Mouse (Mus musculus) liver, postnatal 0 days (tissue): ENCODE measurements around the gene Slc35a1.
A peak's percentile ranks its signal among the peaks of the same experiment; 100 is the strongest.

Experiments used
- CTCF ChIP-seq: sonication (generic); IDR thresholded peaks from 2 replicates; pipeline ENCODE4 v1.5.1; 2016; ENCODE audit warnings: antibody characterized with exemption, low read depth
- EP300 ChIP-seq: IDR thresholded peaks from 2 replicates; pipeline ENCODE4 v1.6.1; 2016; ENCODE audit warnings: antibody characterized with exemption, low read depth, mild to moderate bottlenecking

DNA sequence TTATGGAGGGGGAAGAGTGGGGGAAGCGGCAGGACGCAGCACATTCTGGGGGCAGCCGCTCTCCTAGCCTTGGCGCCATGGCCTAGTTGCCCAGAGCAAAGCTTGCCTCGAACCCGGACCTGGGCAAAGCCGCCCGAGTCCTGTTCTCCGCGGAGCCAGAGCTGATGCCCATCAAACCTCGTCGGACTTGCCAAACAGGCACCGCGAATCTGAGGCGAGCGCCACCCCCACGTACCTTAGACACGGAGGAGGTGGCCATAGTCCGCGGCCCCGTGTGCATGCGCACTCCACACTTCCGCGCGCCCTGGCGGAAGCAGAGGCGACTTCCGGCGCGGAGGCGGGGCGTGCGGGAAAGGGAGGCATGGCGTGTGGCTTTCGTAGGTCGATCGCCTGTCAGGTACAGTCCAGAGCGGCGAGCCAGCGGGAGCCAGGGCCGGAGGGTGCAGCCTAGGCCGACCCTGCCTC, 72.6 kb downstream of the Slc35a1 start, which contains the start of the genes Orc3 and Rars2:
- peak; percentile 47 for TF ChIP-seq CTCF
- no peak for TF ChIP-seq EP300
